Mouse (Mus musculus) C3H10T1/2 (cell line): Measurements from ENCODE around the gene Krtap28-10. TPM values are rescaled to one million over a fixed set of nuclear protein-coding genes. Genes with fewer than 3 reads are reported as not detected.

Experiments used
- polyA plus RNA-seq, 2 experiments: library from polyadenylated mRNA; unstranded; fragments of >200 nt; fragmentation: generic; extraction: Trizol; gene quantifications; one replicate each; pipeline ENCODE4 v1.2.1; 2012; ENCODE audit warnings: missing spikeins in 2 of 2

Gene Krtap28-10
- not detected for polyA plus RNA-seq

GRCm38 (mm10) chr1:83042380-83042779, at the start of gene Krtap28-10:
Gene Krtap28-10, minus strand, starts transcription at chr1:83042480.

GRCm38 (mm10) chr1:83060643-83061042, 18.4 kb upstream of the Krtap28-10 start, which contains the start of gene Krtap28-13:
Gene Krtap28-13, plus strand, starts transcription at chr1:83060930.

GRCm38 (mm10) chr1:83059278-83059677, 17.0 kb upstream of the Krtap28-10 start, which contains the start of gene A030005K14Rik:
Gene A030005K14Rik, minus strand, starts transcription at chr1:83059378.

GRCm38 (mm10) chr1:83044882-83045427, 2.7 kb upstream of the Krtap28-10 start, which contains the start of gene Gm47969:
Gene Gm47969, plus strand, starts transcription at chr1:83044932.

GRCm38 (mm10) chr1:83038109-83038672, 4.1 kb downstream of the Krtap28-10 start, which contains the start of gene Slc19a3:
Gene Slc19a3, minus strand, starts transcription at chr1:83038448.

GRCm38 (mm10) chr1:83000306-83000705, 42.0 kb downstream of the Krtap28-10 start, which contains the start of gene Gm47959:
Gene Gm47959, plus strand, starts transcription at chr1:83000548.

Other genes starting within 250 kb of the Krtap28-10 start
- 10 to 100 TPM in 1 of 2 experiments, 1 to 10 TPM in 1; 7.0 to 11.2 TPM for gene Agfg1, start 203.0 kb downstream of the Krtap28-10 start, polyA plus RNA-seq
- gene A030005L19Rik, start 129.2 kb downstream of the Krtap28-10 start, polyA plus RNA-seq: not detected
- not detected for gene A030014E15Rik, start 117.6 kb downstream of the Krtap28-10 start, polyA plus RNA-seq
- gene Gm6217, start 111.1 kb downstream of the Krtap28-10 start, polyA plus RNA-seq: not detected
- not detected for gene A030003K21Rik, start 99.1 kb downstream of the Krtap28-10 start, polyA plus RNA-seq
- gene Gm7544, start 86.5 kb downstream of the Krtap28-10 start, polyA plus RNA-seq: not detected
- gene Gm47955, start 82.2 kb downstream of the Krtap28-10 start, polyA plus RNA-seq: not detected
- not detected for gene Gm47959, start 41.9 kb downstream of the Krtap28-10 start, polyA plus RNA-seq
- not detected for gene Slc19a3, start 4.0 kb downstream of the Krtap28-10 start, polyA plus RNA-seq
- gene Gm47969, start 2.5 kb upstream of the Krtap28-10 start, polyA plus RNA-seq: not detected
- not detected for gene A030005K14Rik, start 16.9 kb upstream of the Krtap28-10 start, polyA plus RNA-seq
- not detected for gene Krtap28-13, start 18.4 kb upstream of the Krtap28-10 start, polyA plus RNA-seq
- not detected for gene Ccl20, start 74.3 kb upstream of the Krtap28-10 start, polyA plus RNA-seq
- gene Daw1, start 117.3 kb upstream of the Krtap28-10 start, polyA plus RNA-seq: not detected